21 mouse cellular contexts compared by ENCODE assay signal in the genomic region with DNA sequence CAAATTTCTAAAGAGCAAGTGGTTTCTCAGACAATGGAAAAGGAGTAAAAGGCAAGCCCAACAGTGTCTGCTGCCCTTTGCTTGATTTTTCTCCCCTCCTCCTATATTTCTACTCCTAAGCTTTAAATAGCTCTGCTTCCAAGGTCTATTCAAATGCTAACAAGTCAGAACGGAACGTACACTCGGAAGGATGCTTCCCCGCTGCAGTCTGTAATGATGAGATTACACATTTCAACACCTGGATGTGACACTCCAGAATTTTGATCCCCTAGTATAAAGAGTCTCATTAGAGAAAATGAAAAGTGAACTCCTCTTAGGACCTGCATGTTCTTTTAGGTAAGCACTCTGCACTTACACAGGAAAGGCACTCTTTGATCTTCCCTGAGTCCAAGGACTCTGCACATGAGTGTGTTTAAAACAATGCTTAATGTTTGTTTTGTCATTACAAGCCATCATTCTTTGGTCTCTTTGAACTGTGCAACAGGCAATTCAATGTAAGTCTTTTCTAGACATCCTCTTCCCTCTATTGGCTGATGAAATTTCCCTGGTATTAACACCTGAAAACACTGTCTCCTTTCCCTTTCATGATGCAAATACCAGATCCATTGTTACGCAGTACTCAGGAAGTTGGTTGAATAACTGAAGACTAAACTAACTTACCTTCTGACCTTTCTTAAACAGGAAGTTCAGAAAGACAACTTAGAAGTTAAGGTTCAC.
DNase-seq lines count a peak whose midpoint lies in the region; ATAC-seq and TF ChIP-seq lines count a peak whose summit lies in the region.
"Had no signal": no experiment of that assay in that cellular context is flagged by ENCODE, and none has a peak within 500 bp of the region (broad histone marks: within the 10 kb centered on the region; RNA-seq: fewer than 3 reads in every experiment).

No protein-coding gene starts in this region.

- no peak for DNase-seq in heart, embryonic 10.5 days (ENCODE audit: low spot score)
- no peak for DNase-seq in heart, postnatal 10 days
- no peak for DNase-seq in heart, postnatal 4 days
- peak; percentile 7 for DNase-seq in lung, postnatal 25 days (ENCODE audit: low spot score)
- no peak for DNase-seq in lung, postnatal 4 days
- no peak for DNase-seq in cerebellum, postnatal 36 days
- DNase-seq: adrenal gland, postnatal 14 days; cerebellum, adult 8-10 months; gastrocnemius, postnatal 36 days; kidney, adult 9 months; kidney, postnatal 14 days; right cerebral cortex, postnatal 14 days; spleen, adult 18-20 months had no signal

- ATAC-seq in heart, embryonic 16.5 days (replicated peaks; ENCODE audit: extremely low read depth, insufficient read depth, low FRiP score): 0 out of 2 replicates have a peak, but pooled peaks have one; percentile 59
- ATAC-seq: CD4-positive, CD25-positive, alpha-beta regulatory T cell, adult 4 months; hindbrain, embryonic 16.5 days; intestine, embryonic 15.5 days had no signal

- no peaks in the 10 kb centered on the region for H3K27me3 ChIP-seq in heart, embryonic 10.5 days (ENCODE audit: insufficient read depth, poor library complexity, severe bottlenecking)
- H3K27me3 ChIP-seq in heart, embryonic 16.5 days (ENCODE audit: control insufficient read depth, insufficient read depth, low read length): peaks cover 4% of the 10 kb centered on the region
- H3K27me3 ChIP-seq in myocyte (ENCODE audit: control insufficient read depth, insufficient read depth, insufficient read length): no peaks in the 10 kb centered on the region
- H3K27me3 ChIP-seq: intestine, embryonic 15.5 days had no signal

- no peaks in the 10 kb centered on the region for H3K36me3 ChIP-seq in heart, embryonic 10.5 days
- H3K36me3 ChIP-seq in heart, embryonic 16.5 days (ENCODE audit: control insufficient read depth, insufficient read depth): no peaks in the 10 kb centered on the region
- H3K36me3 ChIP-seq in myocyte (ENCODE audit: control insufficient read depth, insufficient read depth): no peaks in the 10 kb centered on the region
- H3K36me3 ChIP-seq: forebrain, embryonic 10.5 days; hindbrain, embryonic 10.5 days; intestine, embryonic 15.5 days; midbrain, embryonic 12.5 days had no signal

- peaks cover 32% of the 10 kb centered on the region for H3K4me1 ChIP-seq in heart, embryonic 10.5 days
- H3K4me1 ChIP-seq in heart, embryonic 16.5 days (ENCODE audit: control insufficient read depth, insufficient read depth, low read length): peaks cover 18% of the 10 kb centered on the region
- H3K4me1 ChIP-seq: intestine, embryonic 15.5 days; midbrain, embryonic 12.5 days had no signal

- no peak overlapping the region for H3K9ac ChIP-seq in heart, embryonic 16.5 days (ENCODE audit: low read length)
- H3K9ac ChIP-seq: intestine, embryonic 15.5 days; midbrain, embryonic 12.5 days had no signal

- H3K4me2 ChIP-seq in heart, embryonic 16.5 days (ENCODE audit: low read depth, low read length): peak overlapping the region; percentile 19; the same call in 1 of the 2 replicates
- peak overlapping the region; percentile 30 for H3K4me2 ChIP-seq in myocyte (ENCODE audit: low read depth)
- H3K4me2 ChIP-seq: intestine, embryonic 15.5 days; midbrain, embryonic 12.5 days had no signal

- 26% methylated on average over 5 of the region's 5 CpGs for WGBS in heart, embryonic 10.5 days
- WGBS in heart, embryonic 16.5 days: 37% methylated on average over 5 of the region's 5 CpGs

- TF ChIP-seq POLR2A in myocyte (IDR thresholded peaks at IDR 0.05; ENCODE audit: insufficient read length, low read depth): no peak

- no peak overlapping the region for H3ac ChIP-seq in myocyte (ENCODE audit: control insufficient read depth, insufficient read length)

- H3K4me3 ChIP-seq in heart, embryonic 10.5 days: no peak overlapping the region
- no peak overlapping the region for H3K4me3 ChIP-seq in heart, embryonic 16.5 days (ENCODE audit: low read length)
- H3K4me3 ChIP-seq in myocyte: no peak overlapping the region
- H3K4me3 ChIP-seq: forebrain, embryonic 10.5 days; hindbrain, embryonic 10.5 days; intestine, embryonic 15.5 days; midbrain, embryonic 12.5 days had no signal

- intact Hi-C loops in heart, postnatal 10 days (cut with DNase I): no loop called here

- H3K79me2 ChIP-seq in myocyte (ENCODE audit: control insufficient read depth, insufficient read depth): no peaks in the 10 kb centered on the region

- H3K9me3 ChIP-seq in heart, embryonic 10.5 days: no peaks in the 10 kb centered on the region
- H3K9me3 ChIP-seq in heart, embryonic 16.5 days (replicated peaks; ENCODE audit: control insufficient read depth, low read length): no peaks in the 10 kb centered on the region
- H3K9me3 ChIP-seq: hindbrain, embryonic 10.5 days; intestine, embryonic 15.5 days; midbrain, embryonic 12.5 days had no signal

- H3K27ac ChIP-seq in heart, embryonic 10.5 days: peak overlapping the region; percentile 65; the same call in 1 of the 2 replicates
- H3K27ac ChIP-seq in heart, embryonic 16.5 days (ENCODE audit: low read length): no peak overlapping the region
- H3K27ac ChIP-seq: forebrain, embryonic 10.5 days; hindbrain, embryonic 10.5 days; intestine, embryonic 15.5 days; midbrain, embryonic 12.5 days had no signal

TF ChIP-seq in myocyte, 11 proteins besides CTCF, POLR2A, EP300 and RAD21:
- TF ChIP-seq USF1 (IDR thresholded peaks at IDR 0.05; ENCODE audit: low read depth): no peak
- no peak for TF ChIP-seq POLR2AphosphoS2 (IDR thresholded peaks at IDR 0.05; ENCODE audit: insufficient read length, low read depth)
- TF ChIP-seq MAX (IDR thresholded peaks at IDR 0.05; ENCODE audit: low read depth): no peak
- TF ChIP-seq E2F4 (IDR thresholded peaks at IDR 0.05; ENCODE audit: insufficient read depth): no peak
- TF ChIP-seq CEBPB (IDR thresholded peaks at IDR 0.05; ENCODE audit: insufficient read depth, poor library complexity, severe bottlenecking): no peak
- TF ChIP-seq MYOG (IDR thresholded peaks at IDR 0.05; ENCODE audit: control insufficient read depth in 1 of 3, insufficient read depth in 1 of 3, insufficient read length in 2 of 3, low read depth in 2 of 3): no peak
- no peak for TF ChIP-seq REST (IDR thresholded peaks at IDR 0.05; ENCODE audit: insufficient read depth, insufficient read length)
- TF ChIP-seq TCF3 (IDR thresholded peaks at IDR 0.05; ENCODE audit: insufficient read length, low read depth): no peak
- no peak for TF ChIP-seq SRF (IDR thresholded peaks at IDR 0.05; ENCODE audit: control insufficient read depth, insufficient read length, low read depth)
- no peak for TF ChIP-seq TCF12 (IDR thresholded peaks at IDR 0.05; ENCODE audit: insufficient read depth, poor library complexity, severe bottlenecking)
- no peak for TF ChIP-seq MYOD1 (IDR thresholded peaks at IDR 0.05; ENCODE audit: control insufficient read depth in 1 of 3, insufficient read length in 2 of 3, low read depth in 2 of 3)
